Mouse (Mus musculus): ENCODE results near the gene Cmah. TPM values are rescaled to one million over a fixed set of nuclear protein-coding genes. Genes with fewer than 3 reads are reported as not detected.

Cmah gene
- polyA plus RNA-seq (2014; fragmentation: Illumina TruSeq; extraction: RNeasy Lipid Tissue Mini Kit (QIAGEN cat#74804); ENCODE audit: low read depth, low replicate concordance): 68.8 TPM

GRCm38 (mm10) chr13:24327201-24327600 lies at the start of gene Cmah:
Cmah (plus strand) TSS chr13:24327404.

GRCm38 (mm10) chr13:24280439-24281431 lies 46.5 kb upstream of the Cmah start, which contains the start of gene Carmil1:
Carmil1 (minus strand) TSS chr13:24280795.

Other genes starting within 250 kb of the Cmah start
- gene Carmil1, start 46.6 kb upstream of the Cmah start, polyA plus RNA-seq (2014; fragmentation: Illumina TruSeq; extraction: RNeasy Lipid Tissue Mini Kit (QIAGEN cat#74804); ENCODE audit: low read depth, low replicate concordance): 20.3 TPM

Data from liver, adult 10 weeks (tissue).